Mouse (Mus musculus) midbrain, embryonic 12.5 days (tissue): ENCODE measurements around the gene Kpna1. TPM values are rescaled to one million over a fixed set of nuclear protein-coding genes. Genes with fewer than 3 reads are reported as not detected.
"Not testable (repeated sequence)": the region's sequence is repeated elsewhere in the genome, so short reads cannot be mapped to it uniquely, and the experiment has no call there.

Experiments used
- ATAC-seq: fragments of 200-750 bp; cut with Nextera tagmentation; 2 replicates; pipeline ENCODE4 v1.8.0; 2017; ENCODE audit warnings: low read depth, moderate TSS enrichment, moderate library complexity; ENCODE audit not compliant: low FRiP score
- H3K27ac ChIP-seq: fragments of 300-500 bp; sonication (generic); replicated peaks from 2 replicates; pipeline ENCODE4 v1.5.1; 2016; ENCODE audit warnings: mild to moderate bottlenecking
- H3K27me3 ChIP-seq: fragments of 300-500 bp; sonication (generic); 2 replicates; pipeline ENCODE4 v1.6.1; 2016; ENCODE audit warnings: mild to moderate bottlenecking
- H3K36me3 ChIP-seq: fragments of 300-500 bp; sonication (generic); 2 replicates; pipeline ENCODE4 v1.6.1; 2016
- H3K4me1 ChIP-seq: fragments of 300-500 bp; sonication (generic); 2 replicates; pipeline ENCODE4 v1.6.1; 2016
- H3K4me2 ChIP-seq: fragments of 300-500 bp; sonication (generic); replicated peaks from 2 replicates; pipeline ENCODE4 v1.6.1; 2016; ENCODE audit warnings: mild to moderate bottlenecking, moderate library complexity
- H3K4me3 ChIP-seq: fragments of 300-500 bp; sonication (generic); 2 replicates; pipeline ENCODE4 v1.5.1; 2016; ENCODE audit warnings: mild to moderate bottlenecking
- H3K9ac ChIP-seq: fragments of 300-500 bp; sonication (generic); replicated peaks from 2 replicates; pipeline ENCODE4 v1.6.1; 2016; ENCODE audit warnings: mild to moderate bottlenecking, moderate library complexity
- H3K9me3 ChIP-seq: fragments of 300-500 bp; sonication (generic); 2 replicates; pipeline ENCODE4 v1.6.1; 2016; ENCODE audit warnings: mild to moderate bottlenecking
- WGBS: fragments of 180-500 bp; shearing (Covaris S2); methylation state at CpG from one replicate; pipeline ENCODE4 v1.1.7; 2016; 5-methylcytosine and 5-hydroxymethylcytosine counted together
- polyA plus RNA-seq: library from polyadenylated mRNA; unstranded; fragments of >200 nt; fragmentation: Nextera tagmentation; extraction: Ambion mirVana; gene quantifications from 2 replicates; pipeline ENCODE4 v1.2.1, GENCODE M21; 2016

Gene Kpna1
- polyA plus RNA-seq, 1 experiment from 2014 or later, result 82.8 TPM

- H3K27ac ChIP-seq, ATAC-seq: not testable (repeated sequence)
- 94% methylated on average over 4 of the region's 4 CpGs for WGBS
These were observed 20.3 kb downstream of the Kpna1 start for GRCm38 (mm10) chr16:35998852-35999251.

GRCm38 (mm10) chr16:36008396-36008795, 29.8 kb downstream of the Kpna1 start:
- no peak for ATAC-seq
- H3K9ac ChIP-seq, result no peak overlapping the region
- no peaks in the 10 kb centered on the region for H3K27me3 ChIP-seq
- no peaks in the 10 kb centered on the region for H3K9me3 ChIP-seq
- no peak overlapping the region for H3K4me3 ChIP-seq
- no peak overlapping the region for H3K4me2 ChIP-seq
- H3K4me1 ChIP-seq, result no peaks in the 10 kb centered on the region
- peaks cover 16% of the 10 kb centered on the region for H3K36me3 ChIP-seq
- WGBS, result 93% methylated on average over 3 of the region's 3 CpGs
- H3K27ac ChIP-seq, result no peak overlapping the region

More at GRCm38 (mm10) chr16:35998852-35999251, 20.3 kb downstream of the Kpna1 start:
- H3K9ac ChIP-seq, H3K4me3 ChIP-seq, H3K4me1 ChIP-seq, H3K4me2 ChIP-seq, H3K9me3 ChIP-seq, H3K27me3 ChIP-seq: not testable (repeated sequence)
- peaks cover 10% of the 10 kb centered on the region for H3K36me3 ChIP-seq

- no peak overlapping the region for H3K4me3 ChIP-seq
- H3K9ac ChIP-seq, result no peak overlapping the region
- no peak overlapping the region for H3K27ac ChIP-seq
- no peaks in the 10 kb centered on the region for H3K9me3 ChIP-seq
- WGBS, result 89% methylated on average over 1 of the region's 1 CpGs
- no peak overlapping the region for H3K4me2 ChIP-seq
- H3K36me3 ChIP-seq, result peaks cover 23% of the 10 kb centered on the region
- no peak for ATAC-seq
- no peaks in the 10 kb centered on the region for H3K27me3 ChIP-seq
- no peaks in the 10 kb centered on the region for H3K4me1 ChIP-seq
These were observed 37.8 kb downstream of the Kpna1 start for GRCm38 (mm10) chr16:36016335-36016734.

- H3K36me3 ChIP-seq, result peaks cover 44% of the 10 kb centered on the region
- H3K27ac ChIP-seq, ATAC-seq: not testable (repeated sequence)
These were observed 49.6 kb downstream of the Kpna1 start for GRCm38 (mm10) chr16:36028120-36028519.

GRCm38 (mm10) chr16:36040640-36041624, 62.4 kb downstream of the Kpna1 start, which contains the start of gene Wdr5b:
Wdr5b (plus strand) TSS chr16:36041190.
- peaks cover 13% of the 10 kb centered on the region for H3K4me1 ChIP-seq
- H3K36me3 ChIP-seq, result peaks cover 18% of the 10 kb centered on the region
- H3K4me2 ChIP-seq, result peak within 1 kb of the TSS; percentile 80
- WGBS, result 2% methylated on average over 39 of the region's 39 CpGs
- peak within 1 kb of the TSS; percentile 73 for H3K9ac ChIP-seq
- peak within 1 kb of the TSS; percentile 72 for H3K27ac ChIP-seq
- no peaks in the 10 kb centered on the region for H3K9me3 ChIP-seq
- H3K4me3 ChIP-seq, result peak within 1 kb of the TSS; percentile 67
- peak; percentile 95 for ATAC-seq
- no peaks in the 10 kb centered on the region for H3K27me3 ChIP-seq

More at GRCm38 (mm10) chr16:36028120-36028519, 49.6 kb downstream of the Kpna1 start:
- not testable (repeated sequence) for H3K9me3 ChIP-seq, H3K4me3 ChIP-seq, H3K9ac ChIP-seq, H3K4me1 ChIP-seq, H3K4me2 ChIP-seq, H3K27me3 ChIP-seq
- WGBS, result 67% methylated on average over 1 of the region's 2 CpGs

GRCm38 (mm10) chr16:36041625-36042020, 63.1 kb downstream of the Kpna1 start:
- ATAC-seq, result no peak
- Histone ChIP-seq H3K9ac (peak overlapping the region; percentile 73), H3K36me3 (peaks cover 23% of the 10 kb centered on the region), H3K27me3 (no peaks in the 10 kb centered on the region), H3K4me3 (peak overlapping the region; percentile 67), H3K4me2 (peak overlapping the region; percentile 80), H3K4me1 (peaks cover 13% of the 10 kb centered on the region), H3K9me3 (no peaks in the 10 kb centered on the region), H3K27ac (peak overlapping the region; percentile 72)
- WGBS, result 33% methylated on average over 11 of the region's 11 CpGs

GRCm38 (mm10) chr16:36043073-36043472, 64.5 kb downstream of the Kpna1 start:
- Histone ChIP-seq H3K9me3 (no peaks in the 10 kb centered on the region), H3K4me2 (no peak overlapping the region), H3K36me3 (peaks cover 32% of the 10 kb centered on the region), H3K4me3 (no peak overlapping the region), H3K4me1 (peaks cover 13% of the 10 kb centered on the region), H3K27ac (no peak overlapping the region), H3K27me3 (no peaks in the 10 kb centered on the region), H3K9ac (no peak overlapping the region)
- no peak for ATAC-seq
- WGBS, result 87% methylated on average over 10 of the region's 10 CpGs

GRCm38 (mm10) chr16:36043964-36044363, 65.4 kb downstream of the Kpna1 start:
- 91% methylated on average over 4 of the region's 4 CpGs for WGBS
- no peak overlapping the region for H3K4me3 ChIP-seq
- no peak for ATAC-seq
- H3K4me2 ChIP-seq, result no peak overlapping the region
- no peaks in the 10 kb centered on the region for H3K27me3 ChIP-seq
- H3K9me3 ChIP-seq, result no peaks in the 10 kb centered on the region
- H3K27ac ChIP-seq, result no peak overlapping the region
- peaks cover 13% of the 10 kb centered on the region for H3K4me1 ChIP-seq
- H3K36me3 ChIP-seq, result peaks cover 41% of the 10 kb centered on the region
- H3K9ac ChIP-seq, result no peak overlapping the region

- Histone ChIP-seq H3K9me3 (no peaks in the 10 kb centered on the region), H3K27me3 (no peaks in the 10 kb centered on the region), H3K4me1 (peaks cover 2% of the 10 kb centered on the region; the same call in 1 of the 2 replicates), H3K36me3 (peaks cover 71% of the 10 kb centered on the region), H3K4me3 (no peak overlapping the region), H3K27ac (no peak overlapping the region), H3K4me2 (no peak overlapping the region), H3K9ac (no peak overlapping the region)
- 92% methylated on average over 4 of the region's 4 CpGs for WGBS
- ATAC-seq, result no peak
These were observed 69.0 kb downstream of the Kpna1 start for GRCm38 (mm10) chr16:36047538-36047937.

GRCm38 (mm10) chr16:36051491-36051890, 72.9 kb downstream of the Kpna1 start:
- H3K4me1 ChIP-seq, result no peaks in the 10 kb centered on the region
- ATAC-seq, result no peak

GRCm38 (mm10) chr16:36053524-36054275, 75.2 kb downstream of the Kpna1 start:
- H3K9ac ChIP-seq, result no peak overlapping the region
- no peak overlapping the region for H3K4me3 ChIP-seq
- ATAC-seq, result no peak
- WGBS, result 89% methylated on average over 6 of the region's 6 CpGs
- H3K9me3 ChIP-seq, result no peaks in the 10 kb centered on the region
- peaks cover 36% of the 10 kb centered on the region for H3K36me3 ChIP-seq
- no peak overlapping the region for H3K4me2 ChIP-seq
- no peaks in the 10 kb centered on the region for H3K4me1 ChIP-seq
- H3K27ac ChIP-seq, result no peak overlapping the region
- no peaks in the 10 kb centered on the region for H3K27me3 ChIP-seq

More at GRCm38 (mm10) chr16:36051491-36051890, 72.9 kb downstream of the Kpna1 start:
- 91% methylated on average over 6 of the region's 6 CpGs for WGBS
- no peak overlapping the region for H3K9ac ChIP-seq
- H3K4me2 ChIP-seq, result no peak overlapping the region
- peaks cover 57% of the 10 kb centered on the region for H3K36me3 ChIP-seq
- H3K27me3 ChIP-seq, result no peaks in the 10 kb centered on the region
- H3K9me3 ChIP-seq, result no peaks in the 10 kb centered on the region
- no peak overlapping the region for H3K27ac ChIP-seq
- H3K4me3 ChIP-seq, result no peak overlapping the region

GRCm38 (mm10) chr16:36054920-36055319, 76.4 kb downstream of the Kpna1 start:
- no peaks in the 10 kb centered on the region for H3K27me3 ChIP-seq
- no peak overlapping the region for H3K9ac ChIP-seq
- peaks cover 24% of the 10 kb centered on the region for H3K36me3 ChIP-seq
- no peaks in the 10 kb centered on the region for H3K9me3 ChIP-seq
- ATAC-seq, result no peak
- no peak overlapping the region for H3K27ac ChIP-seq
- 94% methylated on average over 8 of the region's 8 CpGs for WGBS
- no peak overlapping the region for H3K4me3 ChIP-seq
- H3K4me1 ChIP-seq, result no peaks in the 10 kb centered on the region
- no peak overlapping the region for H3K4me2 ChIP-seq
